8 mouse cellular contexts compared by ENCODE assay signal in the genomic region with DNA sequence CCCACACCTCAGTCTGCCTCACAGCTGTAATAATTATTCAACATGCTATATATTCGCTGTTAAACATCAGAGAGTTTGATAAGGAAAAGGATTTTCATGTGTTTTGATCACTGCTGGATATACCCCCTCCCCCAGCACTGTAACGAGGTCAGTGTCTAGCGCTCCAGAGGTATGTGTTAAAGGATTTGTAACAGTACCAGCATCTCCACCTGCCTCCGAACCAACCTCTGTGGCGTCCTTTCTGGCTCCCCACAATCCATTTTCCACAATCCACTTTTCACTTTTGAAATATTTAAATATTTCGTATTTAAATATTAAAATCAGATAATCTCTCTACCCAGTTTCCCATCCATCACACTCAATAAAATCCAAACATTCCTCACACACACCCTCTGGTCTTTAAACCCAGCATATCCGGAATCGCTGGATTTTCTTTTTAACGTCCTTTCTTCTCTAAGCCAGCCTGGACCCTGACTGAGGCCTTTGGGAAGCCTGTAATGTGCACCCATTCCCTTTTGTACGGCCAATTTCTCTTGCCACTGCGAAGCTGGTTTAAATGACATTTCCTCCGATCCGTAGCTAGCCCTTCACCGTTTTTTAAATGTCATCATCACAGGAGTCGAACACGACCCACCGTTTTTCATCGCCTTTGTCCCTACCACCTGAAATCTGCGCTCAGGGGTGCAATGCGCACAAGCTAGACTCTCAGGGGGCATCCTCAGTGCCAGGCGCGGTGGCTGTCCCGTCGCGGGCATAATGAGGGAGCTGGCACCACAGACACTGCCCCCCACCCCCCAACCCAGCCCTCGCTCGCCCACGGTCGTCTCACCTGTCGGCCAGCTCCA. TPM values are rescaled to one million over a fixed set of nuclear protein-coding genes. Genes with fewer than 3 reads are reported as not detected.
DNase-seq lines count a peak whose midpoint lies in the region; ATAC-seq and TF ChIP-seq lines count a peak whose summit lies in the region.

No protein-coding gene starts in this region.

- H3K9ac ChIP-seq in hindbrain, embryonic 16.5 days (ENCODE audit: low read depth, low read length): peak overlapping the region; percentile 96
- peak overlapping the region; percentile 95 for H3K9ac ChIP-seq in midbrain, embryonic 15.5 days

- H3ac ChIP-seq in C2C12 (ENCODE audit: control insufficient read depth, insufficient read length, low read depth): peak overlapping the region; percentile 99

- WGBS in embryonic facial prominence, embryonic 10.5 days: 6% methylated on average over 30 of the region's 30 CpGs
- 3% methylated on average over 30 of the region's 30 CpGs for WGBS in hindbrain, embryonic 16.5 days
- 3% methylated on average over 30 of the region's 30 CpGs for WGBS in midbrain, embryonic 15.5 days

- H3K4me3 ChIP-seq in C2C12 (ENCODE audit: insufficient read depth, poor library complexity, severe bottlenecking): peak overlapping the region; percentile 99
- H3K4me3 ChIP-seq in embryonic facial prominence, embryonic 10.5 days: peak overlapping the region; percentile 95
- peak overlapping the region; percentile 94 for H3K4me3 ChIP-seq in hindbrain, embryonic 16.5 days (ENCODE audit: low read length)
- H3K4me3 ChIP-seq in midbrain, embryonic 15.5 days: peak overlapping the region; percentile 99

- peak; percentile 90 for DNase-seq in heart, adult 11 months
- DNase-seq in heart, postnatal 4 days: no peak
- DNase-seq in embryonic facial prominence, embryonic 10.5 days (ENCODE audit: low spot score): no peak
- no peak for DNase-seq in thymus, postnatal 14 days
- no peak for DNase-seq in left cerebral cortex, postnatal 10 days (ENCODE audit: extremely low spot score in 1 of 2, low spot score in 2 of 2)

- intact Hi-C loops in left cerebral cortex, postnatal 10 days (cut with DNase I): no loop called here

- peaks cover 23% of the 10 kb centered on the region for H3K4me1 ChIP-seq in embryonic facial prominence, embryonic 10.5 days
- H3K4me1 ChIP-seq in hindbrain, embryonic 16.5 days (ENCODE audit: control insufficient read depth, insufficient read depth, low read depth, low read length): peaks cover 18% of the 10 kb centered on the region
- H3K4me1 ChIP-seq in midbrain, embryonic 15.5 days: peaks cover 30% of the 10 kb centered on the region

- no peaks in the 10 kb centered on the region for H3K27me3 ChIP-seq in C2C12 (ENCODE audit: control insufficient read depth, insufficient read depth, insufficient read length)
- no peaks in the 10 kb centered on the region for H3K27me3 ChIP-seq in embryonic facial prominence, embryonic 10.5 days (replicated peaks; ENCODE audit: low read depth, poor library complexity, severe bottlenecking)
- H3K27me3 ChIP-seq in hindbrain, embryonic 16.5 days (replicated peaks; ENCODE audit: control insufficient read depth, insufficient read depth, low read length): no peaks in the 10 kb centered on the region
- H3K27me3 ChIP-seq in midbrain, embryonic 15.5 days (replicated peaks): no peaks in the 10 kb centered on the region

- H3K9me3 ChIP-seq in embryonic facial prominence, embryonic 10.5 days: no peaks in the 10 kb centered on the region
- no peaks in the 10 kb centered on the region for H3K9me3 ChIP-seq in hindbrain, embryonic 16.5 days (ENCODE audit: control insufficient read depth, low read length)
- no peaks in the 10 kb centered on the region for H3K9me3 ChIP-seq in midbrain, embryonic 15.5 days

- ATAC-seq in hindbrain, embryonic 16.5 days: 0 out of 2 replicates have a peak, but pooled peaks have one; percentile 6
- ATAC-seq in midbrain, embryonic 15.5 days (replicated peaks): peak; percentile 43

- H3K79me3 ChIP-seq in C2C12 (ENCODE audit: low read depth): peaks cover 57% of the 10 kb centered on the region

- H3K79me2 ChIP-seq in C2C12 (ENCODE audit: control insufficient read depth, insufficient read depth): peaks cover 60% of the 10 kb centered on the region

- H3K36me3 ChIP-seq in C2C12 (ENCODE audit: control insufficient read depth, insufficient read depth): peaks cover 13% of the 10 kb centered on the region
- H3K36me3 ChIP-seq in embryonic facial prominence, embryonic 10.5 days (replicated peaks): peaks cover 44% of the 10 kb centered on the region
- peaks cover 6% of the 10 kb centered on the region for H3K36me3 ChIP-seq in hindbrain, embryonic 16.5 days (ENCODE audit: control insufficient read depth, insufficient read depth, low read length)
- H3K36me3 ChIP-seq in midbrain, embryonic 15.5 days (replicated peaks): peaks cover 8% of the 10 kb centered on the region; the same call in 1 of the 2 replicates

- no peak for TF ChIP-seq CTCF in C2C12 (IDR thresholded peaks at IDR 0.05; ENCODE audit: control insufficient read depth, insufficient read depth, insufficient read length)

- peak overlapping the region; percentile 76 for H3K4me2 ChIP-seq in hindbrain, embryonic 16.5 days (ENCODE audit: low read length)
- H3K4me2 ChIP-seq in midbrain, embryonic 15.5 days: peak overlapping the region; percentile 64

- H3K27ac ChIP-seq in embryonic facial prominence, embryonic 10.5 days (replicated peaks): peak overlapping the region; percentile 92
- H3K27ac ChIP-seq in hindbrain, embryonic 16.5 days (ENCODE audit: low read depth, low read length): peak overlapping the region; percentile 90
- peak overlapping the region; percentile 93 for H3K27ac ChIP-seq in midbrain, embryonic 15.5 days

TF ChIP-seq in C2C12, 6 proteins besides CTCF, POLR2A, EP300 and RAD21:
- TF ChIP-seq CEBPB (IDR thresholded peaks at IDR 0.05; ENCODE audit: low read depth) (no peak), MYOG (IDR thresholded peaks at IDR 0.05; ENCODE audit: control insufficient read depth, extremely low read depth, insufficient read length) (no peak), MYOD1 (IDR thresholded peaks at IDR 0.05; ENCODE audit: control insufficient read depth, insufficient read length, low read depth) (no peak), MAX (IDR thresholded peaks at IDR 0.05) (no peak), FOSL1 (IDR thresholded peaks at IDR 0.05; ENCODE audit: insufficient read depth, low read length, poor library complexity, severe bottlenecking) (no peak)

RNA-seq across cellular contexts. Expression of gene Klhl11, which starts 1.0 kb away (rescaled TPM):
- 10 to 100 TPM; 11.8 to 13.4 TPM for total RNA-seq in heart, postnatal 4 days (2021)
- 4.4 TPM for polyA plus RNA-seq in C2C12 (2012; fragmentation: generic; extraction: Trizol)
- 7.4 and 8.5 TPM in 2 replicates for polyA plus RNA-seq in embryonic facial prominence, embryonic 10.5 days (2016; fragmentation: Nextera tagmentation; extraction: Ambion mirVana)
- 9.1 and 10.4 TPM in 2 replicates for polyA plus RNA-seq in hindbrain, embryonic 16.5 days (2015; fragmentation: Nextera tagmentation; extraction: Ambion mirVana)
- 12.4 and 12.8 TPM in 2 replicates for polyA plus RNA-seq in midbrain, embryonic 15.5 days (2015; fragmentation: Nextera tagmentation; extraction: Ambion mirVana)
- total RNA-seq in left cerebral cortex, postnatal 10 days (2021): 10 to 100 TPM; 64.3 to 67.2 TPM

RNA-seq across cellular contexts. Expression of gene Klhl10, which starts 29.9 kb away (rescaled TPM):
- total RNA-seq in heart, postnatal 4 days (2021): under 1 TPM; 0.43 to 0.59 TPM
- 0.12 TPM for polyA plus RNA-seq in C2C12 (2012; fragmentation: generic; extraction: Trizol)
- 0.75 and 0.98 TPM in 2 replicates for polyA plus RNA-seq in embryonic facial prominence, embryonic 10.5 days (2016; fragmentation: Nextera tagmentation; extraction: Ambion mirVana)
- polyA plus RNA-seq in hindbrain, embryonic 16.5 days (2015; fragmentation: Nextera tagmentation; extraction: Ambion mirVana): 0.75 and 1.2 TPM in 2 replicates
- polyA plus RNA-seq in midbrain, embryonic 15.5 days (2015; fragmentation: Nextera tagmentation; extraction: Ambion mirVana): 0.89 and 1.1 TPM in 2 replicates
- 1 to 10 TPM; 1.6 to 1.9 TPM for total RNA-seq in left cerebral cortex, postnatal 10 days (2021)

RNA-seq across cellular contexts. Expression of gene Nt5c3b, which starts 30.0 kb away (rescaled TPM):
- total RNA-seq in heart, postnatal 4 days (2021): 10 to 100 TPM; 52.3 to 55.3 TPM
- 83.4 TPM for polyA plus RNA-seq in C2C12 (2012; fragmentation: generic; extraction: Trizol)
- polyA plus RNA-seq in embryonic facial prominence, embryonic 10.5 days (2016; fragmentation: Nextera tagmentation; extraction: Ambion mirVana): 150 and 156 TPM in 2 replicates
- 127 TPM in 2 replicates for polyA plus RNA-seq in hindbrain, embryonic 16.5 days (2015; fragmentation: Nextera tagmentation; extraction: Ambion mirVana)
- 115 and 116 TPM in 2 replicates for polyA plus RNA-seq in midbrain, embryonic 15.5 days (2015; fragmentation: Nextera tagmentation; extraction: Ambion mirVana)
- total RNA-seq in left cerebral cortex, postnatal 10 days (2021): 10 to 100 TPM; 71.4 to 77.1 TPM

RNA-seq across cellular contexts. Expression of gene Fkbp10, which starts 56.1 kb away (rescaled TPM):
- 10 to 100 TPM; 68.8 to 76.1 TPM for total RNA-seq in heart, postnatal 4 days (2021)
- 250 TPM for polyA plus RNA-seq in C2C12 (2012; fragmentation: generic; extraction: Trizol)
- 61.4 and 67.0 TPM in 2 replicates for polyA plus RNA-seq in embryonic facial prominence, embryonic 10.5 days (2016; fragmentation: Nextera tagmentation; extraction: Ambion mirVana)
- 29.2 and 33.1 TPM in 2 replicates for polyA plus RNA-seq in hindbrain, embryonic 16.5 days (2015; fragmentation: Nextera tagmentation; extraction: Ambion mirVana)
- polyA plus RNA-seq in midbrain, embryonic 15.5 days (2015; fragmentation: Nextera tagmentation; extraction: Ambion mirVana): 23.3 and 27.5 TPM in 2 replicates
- total RNA-seq in left cerebral cortex, postnatal 10 days (2021): 10 to 100 TPM; 12.2 to 13.1 TPM

RNA-seq across cellular contexts. Expression of gene Acly, which starts 56.2 kb away (rescaled TPM):
- 10 to 100 TPM; 60.7 to 63.4 TPM for total RNA-seq in heart, postnatal 4 days (2021)
- polyA plus RNA-seq in C2C12 (2012; fragmentation: generic; extraction: Trizol): 86.6 TPM
- 291 and 321 TPM in 2 replicates for polyA plus RNA-seq in embryonic facial prominence, embryonic 10.5 days (2016; fragmentation: Nextera tagmentation; extraction: Ambion mirVana)
- 215 and 253 TPM in 2 replicates for polyA plus RNA-seq in hindbrain, embryonic 16.5 days (2015; fragmentation: Nextera tagmentation; extraction: Ambion mirVana)
- polyA plus RNA-seq in midbrain, embryonic 15.5 days (2015; fragmentation: Nextera tagmentation; extraction: Ambion mirVana): 225 and 227 TPM in 2 replicates
- 100 to 1,000 TPM; 138 to 151 TPM for total RNA-seq in left cerebral cortex, postnatal 10 days (2021)
